Mouse (Mus musculus): ENCODE measurements around the gene Ssbp2. TPM values are rescaled to one million over a fixed set of nuclear protein-coding genes. Genes with fewer than 3 reads are reported as not detected.

The Ssbp2 gene
- total RNA-seq, 2 experiments from 2014 or later: 116 to 135 TPM

GRCm38 (mm10) chr13:91536711-91537110 is 76.6 kb downstream of the Ssbp2 start:
- no peak for DNase-seq

GRCm38 (mm10) chr13:91540145-91541068 is 80.3 kb downstream of the Ssbp2 start:
- DNase-seq: no peak

- no peak for DNase-seq
Observed at GRCm38 (mm10) chr13:91541069-91541429, 81.0 kb downstream of the Ssbp2 start.

- DNase-seq: no peak
Observed at GRCm38 (mm10) chr13:91543555-91543954, 83.5 kb downstream of the Ssbp2 start.

- DNase-seq: no peak
Observed at GRCm38 (mm10) chr13:91564047-91564446, 104.0 kb downstream of the Ssbp2 start.

- no peak for DNase-seq
Observed at GRCm38 (mm10) chr13:91564755-91565154, 104.7 kb downstream of the Ssbp2 start.

GRCm38 (mm10) chr13:91581504-91581903 is 121.4 kb downstream of the Ssbp2 start:
- DNase-seq: no peak

GRCm38 (mm10) chr13:91582212-91582611 is 122.1 kb downstream of the Ssbp2 start:
- no peak for DNase-seq

GRCm38 (mm10) chr13:91586368-91586767 is 126.3 kb downstream of the Ssbp2 start:
- DNase-seq: no peak

GRCm38 (mm10) chr13:91588475-91588874 is 128.4 kb downstream of the Ssbp2 start:
- DNase-seq: no peak

- peak in 1 of 2 experiments; percentile 41 for DNase-seq
Observed at GRCm38 (mm10) chr13:91591863-91592262, 131.8 kb downstream of the Ssbp2 start.

GRCm38 (mm10) chr13:91595284-91595683 is 135.2 kb downstream of the Ssbp2 start:
- DNase-seq: no peak

GRCm38 (mm10) chr13:91599594-91599993 is 139.5 kb downstream of the Ssbp2 start:
- no peak for DNase-seq

- DNase-seq: no peak
Observed at GRCm38 (mm10) chr13:91605043-91605840, 145.2 kb downstream of the Ssbp2 start.

- no peak for DNase-seq
Observed at GRCm38 (mm10) chr13:91610601-91611000, 150.5 kb downstream of the Ssbp2 start.

GRCm38 (mm10) chr13:91611909-91612308 is 151.8 kb downstream of the Ssbp2 start:
- no peak for DNase-seq

- no peak for DNase-seq
Observed at GRCm38 (mm10) chr13:91612578-91612977, 152.5 kb downstream of the Ssbp2 start.

- DNase-seq: no peak
Observed at GRCm38 (mm10) chr13:91616050-91616449, 156.0 kb downstream of the Ssbp2 start.

GRCm38 (mm10) chr13:91616876-91617275 is 156.8 kb downstream of the Ssbp2 start:
- DNase-seq: no peak

- no peak for DNase-seq
Observed at GRCm38 (mm10) chr13:91619431-91619830, 159.3 kb downstream of the Ssbp2 start.

GRCm38 (mm10) chr13:91620541-91620940 is 160.5 kb downstream of the Ssbp2 start:
- no peak for DNase-seq

- no peak for DNase-seq
Observed at GRCm38 (mm10) chr13:91631291-91631799, 171.3 kb downstream of the Ssbp2 start.

- DNase-seq: no peak
Observed at GRCm38 (mm10) chr13:91634123-91634522, 174.0 kb downstream of the Ssbp2 start.

All from layer of hippocampus, postnatal 36 days (tissue).